Mouse (Mus musculus): ENCODE measurements around the gene Adamtsl1. TPM values are rescaled to one million over a fixed set of nuclear protein-coding genes. Genes with fewer than 3 reads are reported as not detected.

Gene Adamtsl1
- polyA plus RNA-seq, 1 experiment from 2014 or later, result 7.7 TPM

- 90% methylated on average over 1 of the region's 1 CpGs for WGBS
- Histone ChIP-seq H3K27ac (no peak overlapping the region), H3K4me1 (replicated peaks) (no peaks in the 10 kb centered on the region), H3K9ac (no peak overlapping the region), H3K9me3 (no peaks in the 10 kb centered on the region), H3K4me2 (replicated peaks) (no peak overlapping the region), H3K27me3 (replicated peaks) (no peaks in the 10 kb centered on the region), H3K36me3 (no peaks in the 10 kb centered on the region), H3K4me3 (replicated peaks) (no peak overlapping the region)
- no peak for ATAC-seq
Observed at GRCm38 (mm10) chr4:85695237-85695636, 181.3 kb downstream of the Adamtsl1 start.

GRCm38 (mm10) chr4:85707352-85708057, 193.5 kb downstream of the Adamtsl1 start:
- 69% methylated on average over 7 of the region's 7 CpGs for WGBS
- Histone ChIP-seq H3K9ac (no peak overlapping the region), H3K9me3 (no peaks in the 10 kb centered on the region), H3K4me3 (replicated peaks) (no peak overlapping the region), H3K4me1 (replicated peaks) (no peaks in the 10 kb centered on the region), H3K4me2 (replicated peaks) (no peak overlapping the region), H3K27me3 (replicated peaks) (no peaks in the 10 kb centered on the region), H3K36me3 (no peaks in the 10 kb centered on the region), H3K27ac (no peak overlapping the region)
- ATAC-seq, result no peak

- Histone ChIP-seq H3K4me3 (replicated peaks) (no peak overlapping the region), H3K27me3 (replicated peaks) (no peaks in the 10 kb centered on the region), H3K4me2 (replicated peaks) (no peak overlapping the region), H3K9me3 (no peaks in the 10 kb centered on the region), H3K9ac (no peak overlapping the region), H3K36me3 (no peaks in the 10 kb centered on the region), H3K4me1 (replicated peaks) (no peaks in the 10 kb centered on the region), H3K27ac (no peak overlapping the region)
- WGBS, result 94% methylated on average over 2 of the region's 2 CpGs
- ATAC-seq, result no peak
Observed at GRCm38 (mm10) chr4:85709636-85710035, 195.7 kb downstream of the Adamtsl1 start.

GRCm38 (mm10) chr4:85724999-85725398, 211.0 kb downstream of the Adamtsl1 start:
- ATAC-seq, result no peak
- no peaks in the 10 kb centered on the region for H3K9me3 ChIP-seq
- no peaks in the 10 kb centered on the region for H3K27me3 ChIP-seq (replicated peaks)
- no peaks in the 10 kb centered on the region for H3K36me3 ChIP-seq
- 55% methylated on average over 3 of the region's 3 CpGs for WGBS
- no peak overlapping the region for H3K9ac ChIP-seq
- no peak overlapping the region for H3K4me2 ChIP-seq (replicated peaks)
- H3K4me3 ChIP-seq (replicated peaks), result no peak overlapping the region
- no peaks in the 10 kb centered on the region for H3K4me1 ChIP-seq (replicated peaks)
- H3K27ac ChIP-seq, result no peak overlapping the region

GRCm38 (mm10) chr4:85727731-85728130, 213.8 kb downstream of the Adamtsl1 start:
- Histone ChIP-seq H3K36me3 (no peaks in the 10 kb centered on the region), H3K4me3 (replicated peaks) (no peak overlapping the region), H3K4me2 (replicated peaks) (no peak overlapping the region), H3K4me1 (replicated peaks) (no peaks in the 10 kb centered on the region), H3K9me3 (no peaks in the 10 kb centered on the region), H3K27me3 (replicated peaks) (no peaks in the 10 kb centered on the region), H3K27ac (no peak overlapping the region), H3K9ac (no peak overlapping the region)
- no peak for ATAC-seq
- WGBS, result 53% methylated on average over 2 of the region's 2 CpGs

- Histone ChIP-seq H3K27me3 (replicated peaks) (no peaks in the 10 kb centered on the region), H3K27ac (no peak overlapping the region), H3K9me3 (no peaks in the 10 kb centered on the region), H3K4me1 (replicated peaks) (no peaks in the 10 kb centered on the region), H3K36me3 (no peaks in the 10 kb centered on the region), H3K4me3 (replicated peaks) (no peak overlapping the region), H3K9ac (no peak overlapping the region), H3K4me2 (replicated peaks) (no peak overlapping the region)
- WGBS, result 82% methylated on average over 1 of the region's 1 CpGs
- ATAC-seq, result no peak
Observed at GRCm38 (mm10) chr4:85728416-85728815, 214.4 kb downstream of the Adamtsl1 start.

- no peaks in the 10 kb centered on the region for H3K27me3 ChIP-seq (replicated peaks)
- WGBS, result 47% methylated on average over 4 of the region's 4 CpGs
- no peaks in the 10 kb centered on the region for H3K9me3 ChIP-seq
- H3K4me2 ChIP-seq (replicated peaks), result no peak overlapping the region
- no peak for ATAC-seq
- H3K9ac ChIP-seq, result no peak overlapping the region
- no peak overlapping the region for H3K4me3 ChIP-seq (replicated peaks)
- no peaks in the 10 kb centered on the region for H3K36me3 ChIP-seq
- H3K4me1 ChIP-seq (replicated peaks), result 0 out of 2 replicates have a peak, but pooled peaks cover 2% of the 10 kb centered on the region
- no peak overlapping the region for H3K27ac ChIP-seq
Observed at GRCm38 (mm10) chr4:85740478-85740877, 226.5 kb downstream of the Adamtsl1 start.

GRCm38 (mm10) chr4:85741825-85742391, 227.9 kb downstream of the Adamtsl1 start:
- no peaks in the 10 kb centered on the region for H3K9me3 ChIP-seq
- H3K9ac ChIP-seq, result no peak overlapping the region
- ATAC-seq, result peak; percentile 36; the same call in 1 of the 2 replicates
- no peaks in the 10 kb centered on the region for H3K36me3 ChIP-seq
- no peak overlapping the region for H3K4me2 ChIP-seq (replicated peaks)
- no peak overlapping the region for H3K4me3 ChIP-seq (replicated peaks)
- WGBS, result 10% methylated on average over 3 of the region's 3 CpGs
- no peaks in the 10 kb centered on the region for H3K27me3 ChIP-seq (replicated peaks)
- no peak overlapping the region for H3K27ac ChIP-seq
- H3K4me1 ChIP-seq (replicated peaks), result 0 out of 2 replicates have a peak, but pooled peaks cover 2% of the 10 kb centered on the region

- no peaks in the 10 kb centered on the region for H3K27me3 ChIP-seq (replicated peaks)
- H3K9ac ChIP-seq, result no peak overlapping the region
- WGBS, result 57% methylated on average over 1 of the region's 1 CpGs
- H3K4me1 ChIP-seq (replicated peaks), result 0 out of 2 replicates have a peak, but pooled peaks cover 2% of the 10 kb centered on the region
- no peak overlapping the region for H3K4me3 ChIP-seq (replicated peaks)
- ATAC-seq, result no peak
- no peak overlapping the region for H3K27ac ChIP-seq
- no peaks in the 10 kb centered on the region for H3K36me3 ChIP-seq
- no peaks in the 10 kb centered on the region for H3K9me3 ChIP-seq
- no peak overlapping the region for H3K4me2 ChIP-seq (replicated peaks)
Observed at GRCm38 (mm10) chr4:85743427-85743826, 229.5 kb downstream of the Adamtsl1 start.

- no peak overlapping the region for H3K4me3 ChIP-seq (replicated peaks)
- no peaks in the 10 kb centered on the region for H3K4me1 ChIP-seq (replicated peaks)
- no peaks in the 10 kb centered on the region for H3K27me3 ChIP-seq (replicated peaks)
- no peaks in the 10 kb centered on the region for H3K9me3 ChIP-seq
- WGBS, result 92% methylated on average over 3 of the region's 3 CpGs
- no peak for ATAC-seq
- H3K27ac ChIP-seq, result no peak overlapping the region
- H3K4me2 ChIP-seq (replicated peaks), result no peak overlapping the region
- H3K36me3 ChIP-seq, result no peaks in the 10 kb centered on the region
- H3K9ac ChIP-seq, result no peak overlapping the region
Observed at GRCm38 (mm10) chr4:85762684-85763083, 248.7 kb downstream of the Adamtsl1 start.

GRCm38 (mm10) chr4:85763161-85764014, 249.4 kb downstream of the Adamtsl1 start:
- no peaks in the 10 kb centered on the region for H3K4me1 ChIP-seq (replicated peaks)
- H3K27me3 ChIP-seq (replicated peaks), result no peaks in the 10 kb centered on the region
- H3K27ac ChIP-seq, result no peak overlapping the region
- H3K9me3 ChIP-seq, result no peaks in the 10 kb centered on the region
- H3K9ac ChIP-seq, result no peak overlapping the region
- ATAC-seq, result no peak
- no peaks in the 10 kb centered on the region for H3K36me3 ChIP-seq
- 79% methylated on average over 5 of the region's 5 CpGs for WGBS
- no peak overlapping the region for H3K4me3 ChIP-seq (replicated peaks)
- H3K4me2 ChIP-seq (replicated peaks), result no peak overlapping the region

- Histone ChIP-seq H3K4me2 (replicated peaks) (no peak overlapping the region), H3K9me3 (no peaks in the 10 kb centered on the region), H3K4me3 (replicated peaks) (no peak overlapping the region), H3K27ac (no peak overlapping the region), H3K27me3 (replicated peaks) (no peaks in the 10 kb centered on the region), H3K9ac (no peak overlapping the region), H3K36me3 (no peaks in the 10 kb centered on the region), H3K4me1 (replicated peaks) (no peaks in the 10 kb centered on the region)
- no peak for ATAC-seq
- WGBS, result 80% methylated on average over 14 of the region's 14 CpGs
Observed at GRCm38 (mm10) chr4:85764015-85764450, 250.1 kb downstream of the Adamtsl1 start.

Measured in intestine, embryonic 15.5 days (tissue).